Mouse (Mus musculus): Measurements from ENCODE around the gene Fbxw13. TPM values are rescaled to one million over a fixed set of nuclear protein-coding genes. Genes with fewer than 3 reads are reported as not detected.

Gene Fbxw13
- polyA plus RNA-seq, 1 experiment: not detected

Other genes with a start within 250 kb of the Fbxw13 start
- gene Col7a1, start 242.4 kb downstream of the Fbxw13 start, polyA plus RNA-seq (2012; fragmentation: generic; extraction: Trizol): 8.4 TPM
- gene Ucn2, start 210.0 kb downstream of the Fbxw13 start, polyA plus RNA-seq (2012; fragmentation: generic; extraction: Trizol): 0.17 TPM
- 4.4 TPM for gene Pfkfb4, start 204.2 kb downstream of the Fbxw13 start, polyA plus RNA-seq (2012; fragmentation: generic; extraction: Trizol)
- 82.8 TPM for gene Shisa5, start 157.4 kb downstream of the Fbxw13 start, polyA plus RNA-seq (2012; fragmentation: generic; extraction: Trizol)
- gene Trex1, start 136.2 kb downstream of the Fbxw13 start, polyA plus RNA-seq (2012; fragmentation: generic; extraction: Trizol): 10.0 TPM
- gene Atrip, start 121.9 kb downstream of the Fbxw13 start, polyA plus RNA-seq (2012; fragmentation: generic; extraction: Trizol): 9.6 TPM
- 13.8 TPM for gene Ccdc51, start 113.5 kb downstream of the Fbxw13 start, polyA plus RNA-seq (2012; fragmentation: generic; extraction: Trizol)
- 271 TPM for gene Tma7, start 113.4 kb downstream of the Fbxw13 start, polyA plus RNA-seq (2012; fragmentation: generic; extraction: Trizol)
- gene Plxnb1, start 100.6 kb downstream of the Fbxw13 start, polyA plus RNA-seq (2012; fragmentation: generic; extraction: Trizol): 6.1 TPM
- gene Fbxw21, start 33.9 kb downstream of the Fbxw13 start, polyA plus RNA-seq (2012; fragmentation: generic; extraction: Trizol): not detected
- not detected for gene Fbxw20, start 38.8 kb upstream of the Fbxw13 start, polyA plus RNA-seq (2012; fragmentation: generic; extraction: Trizol)
- not detected for gene Fbxw14, start 91.7 kb upstream of the Fbxw13 start, polyA plus RNA-seq (2012; fragmentation: generic; extraction: Trizol)
- not detected for gene Fbxw28, start 143.7 kb upstream of the Fbxw13 start, polyA plus RNA-seq (2012; fragmentation: generic; extraction: Trizol)
- gene Fbxw22, start 208.3 kb upstream of the Fbxw13 start, polyA plus RNA-seq (2012; fragmentation: generic; extraction: Trizol): not detected